Mouse (Mus musculus) midbrain, postnatal 0 days (tissue): ENCODE measurements around the gene Hoxd3. TPM values are rescaled to one million over a fixed set of nuclear protein-coding genes. Genes with fewer than 3 reads are reported as not detected.

Experiments used
- ATAC-seq: fragments of 200-750 bp; cut with Nextera tagmentation; 2 replicates; pipeline ENCODE4 v1.8.0; 2017; ENCODE audit warnings: moderate number of reproducible peaks, mild to moderate bottlenecking, moderate TSS enrichment, moderate library complexity; ENCODE audit not compliant: low FRiP score
- DNase-seq: peaks from one replicate; pipeline ENCODE4 v3.0.0-alpha.2; 2015; ENCODE audit warnings: low spot score
- H3K27ac ChIP-seq: fragments of 300-500 bp; sonication (generic); 2 replicates; pipeline ENCODE4 v1.5.1; 2014; ENCODE audit warnings: low read depth, mild to moderate bottlenecking, low read length, mixed read lengths
- H3K27me3 ChIP-seq: fragments of 300-500 bp; sonication (generic); 2 replicates; pipeline ENCODE4 v1.6.1; 2014; ENCODE audit warnings: low read length, control low read depth, mixed read lengths; ENCODE audit not compliant: insufficient read depth
- H3K36me3 ChIP-seq: fragments of 300-500 bp; sonication (generic); 2 replicates; pipeline ENCODE4 v1.6.1; 2014; ENCODE audit warnings: low read length, control low read depth, mixed read lengths; ENCODE audit not compliant: insufficient read depth
- H3K4me1 ChIP-seq: fragments of 300-500 bp; sonication (generic); 2 replicates; pipeline ENCODE4 v1.6.1; 2014; ENCODE audit warnings: mild to moderate bottlenecking, control low read depth, antibody characterized with exemption, low read length, mixed read lengths; ENCODE audit not compliant: insufficient read depth
- H3K4me2 ChIP-seq: fragments of 300-500 bp; sonication (generic); 2 replicates; pipeline ENCODE4 v1.6.1; 2014; ENCODE audit warnings: low read depth, mild to moderate bottlenecking, low read length, mixed read lengths; ENCODE audit not compliant: poor library complexity, severe bottlenecking
- H3K4me3 ChIP-seq: fragments of 300-500 bp; sonication (generic); 2 replicates; pipeline ENCODE4 v1.5.1; 2014; ENCODE audit warnings: low read depth, mild to moderate bottlenecking, low read length, moderate library complexity
- H3K9ac ChIP-seq: fragments of 300-500 bp; sonication (generic); replicated peaks from 2 replicates; pipeline ENCODE4 v1.6.1; 2014; ENCODE audit warnings: mild to moderate bottlenecking, low read length, moderate library complexity, mixed read lengths; ENCODE audit not compliant: poor library complexity, severe bottlenecking
- H3K9me3 ChIP-seq: fragments of 300-500 bp; sonication (generic); 2 replicates; pipeline ENCODE4 v1.6.1; 2016; ENCODE audit warnings: low read length, control low read depth
- CTCF ChIP-seq: IDR thresholded peaks from 2 replicates; pipeline ENCODE4 v1.5.1; 2016; ENCODE audit warnings: antibody characterized with exemption, mild to moderate bottlenecking
- WGBS: fragments of 180-500 bp; shearing (Covaris S2); extraction: QIAGEN DNeasy Blood & Tissue Kit; methylation state at CpG from one replicate; pipeline ENCODE4 v1.1.7; 2014; 5-methylcytosine and 5-hydroxymethylcytosine counted together
- polyA plus RNA-seq: library from polyadenylated mRNA; unstranded; fragments of >200 nt; fragmentation: Nextera tagmentation; extraction: Ambion mirVana; gene quantifications from 2 replicates; pipeline ENCODE4 v1.2.1, GENCODE M21; 2015
- total RNA-seq: library from RNA; depleted of rRNA; stranded (reverse); fragments of >200 nt; gene quantifications from 2 replicates; pipeline ENCODE4 v1.2.3, GENCODE M21; 2014

The Hoxd3 gene
- total and polyA plus RNA-seq, 2 experiments from 2014 or later: 11.6 TPM; not detected in 1

- WGBS: 1% methylated on average over 14 of the region's 14 CpGs
- H3K4me2 ChIP-seq: no peak overlapping the region
- H3K4me1 ChIP-seq: no peaks in the 10 kb centered on the region
- ATAC-seq (no peak), DNase-seq (no peak)
- peaks cover 95% of the 10 kb centered on the region for H3K27me3 ChIP-seq
- H3K4me3 ChIP-seq: no peak overlapping the region
- H3K9me3 ChIP-seq: no peaks in the 10 kb centered on the region
- no peak for TF ChIP-seq CTCF
- no peak overlapping the region for H3K27ac ChIP-seq
- no peaks in the 10 kb centered on the region for H3K36me3 ChIP-seq
- no peak overlapping the region for H3K9ac ChIP-seq
Measured at GRCm38 (mm10) chr2:74739869-74740268, 28.1 kb downstream of the Hoxd3 start.

- Histone ChIP-seq H3K27ac (no peak overlapping the region), H3K4me3 (no peak overlapping the region), H3K9ac (no peak overlapping the region), H3K36me3 (no peaks in the 10 kb centered on the region), H3K27me3 (peaks cover 95% of the 10 kb centered on the region), H3K4me1 (no peaks in the 10 kb centered on the region), H3K9me3 (no peaks in the 10 kb centered on the region), H3K4me2 (no peak overlapping the region)
- no peak for TF ChIP-seq CTCF
- DNase-seq (no peak), ATAC-seq (no peak)
- 2% methylated on average over 43 of the region's 43 CpGs for WGBS
Measured at GRCm38 (mm10) chr2:74740311-74741091, 28.8 kb downstream of the Hoxd3 start.

GRCm38 (mm10) chr2:74741252-74741978 is 29.7 kb downstream of the Hoxd3 start:
- Histone ChIP-seq H3K4me1 (no peaks in the 10 kb centered on the region), H3K4me3 (no peak overlapping the region), H3K9ac (no peak overlapping the region), H3K27ac (no peak overlapping the region), H3K36me3 (no peaks in the 10 kb centered on the region), H3K9me3 (no peaks in the 10 kb centered on the region), H3K4me2 (no peak overlapping the region), H3K27me3 (peaks cover 95% of the 10 kb centered on the region)
- 39% methylated on average over 2 of the region's 3 CpGs for whole genome bisulfite sequencing
- ATAC-seq: no peak
- no peak for TF ChIP-seq CTCF
- no peak for DNase-seq

- DNase-seq (no peak), ATAC-seq (no peak)
- Histone ChIP-seq H3K36me3 (no peaks in the 10 kb centered on the region), H3K9ac (no peak overlapping the region), H3K4me3 (no peak overlapping the region), H3K27me3 (peaks cover 94% of the 10 kb centered on the region), H3K4me1 (no peaks in the 10 kb centered on the region), H3K27ac (no peak overlapping the region), H3K9me3 (no peaks in the 10 kb centered on the region), H3K4me2 (no peak overlapping the region)
- no peak for TF ChIP-seq CTCF
Measured at GRCm38 (mm10) chr2:74741979-74742277, 30.2 kb downstream of the Hoxd3 start.

GRCm38 (mm10) chr2:74745540-74746297 is 34.0 kb downstream of the Hoxd3 start:
- no peak for TF ChIP-seq CTCF
- Histone ChIP-seq H3K4me1 (no peaks in the 10 kb centered on the region), H3K4me3 (no peak overlapping the region), H3K4me2 (no peak overlapping the region), H3K9me3 (no peaks in the 10 kb centered on the region), H3K27ac (no peak overlapping the region), H3K9ac (no peak overlapping the region), H3K27me3 (peaks cover 91% of the 10 kb centered on the region), H3K36me3 (no peaks in the 10 kb centered on the region)
- no peak for DNase-seq
- ATAC-seq: no peak
- WGBS: 7% methylated on average over 6 of the region's 6 CpGs
